8 mouse cellular contexts compared by ENCODE assay signal in the genomic region with DNA sequence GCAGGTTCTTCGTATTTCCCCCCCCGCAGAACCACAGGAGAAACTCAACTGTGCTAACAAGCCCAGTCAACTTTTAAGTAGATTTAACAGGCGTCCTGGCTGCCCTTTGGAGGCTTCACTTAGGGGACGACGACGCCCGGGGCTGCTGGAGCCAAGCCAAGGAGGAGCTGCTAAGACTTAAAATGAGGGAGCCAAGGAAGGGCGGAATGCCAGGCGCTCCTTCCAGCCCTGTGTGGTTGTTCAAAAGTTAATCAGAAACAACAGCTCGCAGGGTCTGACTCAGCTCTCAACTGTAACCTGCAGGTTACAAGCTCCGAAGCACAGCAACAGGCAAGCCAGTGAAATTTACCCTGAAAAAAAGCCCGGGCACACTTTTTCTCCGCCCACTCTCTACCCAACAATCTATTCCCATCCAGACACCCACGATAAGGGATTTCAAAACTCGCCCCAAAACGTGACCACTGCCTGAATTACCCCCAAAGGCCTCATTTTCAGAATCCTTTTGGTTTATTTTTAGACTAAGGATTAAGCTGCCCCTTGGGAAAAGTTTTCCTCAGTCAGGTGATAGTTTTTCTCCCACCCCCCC. TPM values are rescaled to one million over a fixed set of nuclear protein-coding genes. Genes with fewer than 3 reads are reported as not detected.
DNase-seq lines count a peak whose midpoint lies in the region; ATAC-seq and TF ChIP-seq lines count a peak whose summit lies in the region.

No protein-coding gene starts in this region.

- H3K9ac ChIP-seq in kidney, embryonic 14.5 days (ENCODE audit: low read depth, low read length) = peak overlapping the region; percentile 73
- peak overlapping the region; percentile 71 for H3K9ac ChIP-seq in liver, embryonic 14.5 days (replicated peaks)
- peak overlapping the region; percentile 82 for H3K9ac ChIP-seq in neural tube, embryonic 11.5 days (ENCODE audit: low read length)
- H3K9ac ChIP-seq in stomach, postnatal 0 days (ENCODE audit: low read length) = peak overlapping the region; percentile 67

- ATAC-seq in kidney, embryonic 14.5 days (ENCODE audit: low FRiP score, low TSS enrichment) = peak; percentile 44
- ATAC-seq in liver, embryonic 14.5 days (ENCODE audit: insufficient read depth) = peak; percentile 31
- ATAC-seq in neural tube, embryonic 11.5 days (ENCODE audit: insufficient read depth, low FRiP score, low TSS enrichment) = peak; percentile 11; the same call in 1 of the 2 replicates
- peak; percentile 70 for ATAC-seq in stomach, postnatal 0 days (ENCODE audit: low FRiP score, low TSS enrichment)

- H3K4me2 ChIP-seq in kidney, embryonic 14.5 days (replicated peaks; ENCODE audit: low read depth, low read length) = peak overlapping the region; percentile 75
- H3K4me2 ChIP-seq in liver, embryonic 14.5 days (ENCODE audit: low read depth) = peak overlapping the region; percentile 100
- H3K4me2 ChIP-seq in neural tube, embryonic 11.5 days (ENCODE audit: low read depth) = peak overlapping the region; percentile 76
- H3K4me2 ChIP-seq in stomach, postnatal 0 days (replicated peaks; ENCODE audit: low read depth) = peak overlapping the region; percentile 82

- WGBS in bone marrow, adult 2 months = under 1% methylated on average over 16 of the region's 16 CpGs
- WGBS in heart, embryonic 10.5 days = under 1% methylated on average over 16 of the region's 16 CpGs
- WGBS in kidney, embryonic 14.5 days = under 1% methylated on average over 16 of the region's 16 CpGs
- WGBS in liver, embryonic 14.5 days (ENCODE audit: insufficient replicate concordance) = 0% methylated on average over 16 of the region's 16 CpGs
- WGBS in neural tube, embryonic 11.5 days = under 1% methylated on average over 16 of the region's 16 CpGs
- WGBS in stomach, postnatal 0 days = 0% methylated on average over 16 of the region's 16 CpGs

- no peak for TF ChIP-seq CTCF in bone marrow, adult 2 months (IDR thresholded peaks at IDR 0.05; ENCODE audit: control insufficient read depth, insufficient read depth, low read length)
- TF ChIP-seq CTCF in liver, embryonic 14.5 days (IDR thresholded peaks at IDR 0.05; ENCODE audit: low read depth) = no peak
- no peak for TF ChIP-seq CTCF in stomach, postnatal 0 days (IDR thresholded peaks at IDR 0.05; ENCODE audit: low read depth)

- H3K9me3 ChIP-seq in erythroblast, embryonic 14.5 days (ENCODE audit: control insufficient read depth, low read length) = no peaks in the 10 kb centered on the region
- no peaks in the 10 kb centered on the region for H3K9me3 ChIP-seq in heart, embryonic 10.5 days
- H3K9me3 ChIP-seq in kidney, embryonic 14.5 days (ENCODE audit: control insufficient read depth, low read length) = no peaks in the 10 kb centered on the region
- H3K9me3 ChIP-seq in liver, embryonic 14.5 days (ENCODE audit: control insufficient read depth, low read length) = no peaks in the 10 kb centered on the region
- H3K9me3 ChIP-seq in neural tube, embryonic 11.5 days (ENCODE audit: control insufficient read depth, low read length) = no peaks in the 10 kb centered on the region
- H3K9me3 ChIP-seq in stomach, postnatal 0 days (ENCODE audit: control insufficient read depth, low read length) = no peaks in the 10 kb centered on the region

- peaks cover 8% of the 10 kb centered on the region for H3K4me1 ChIP-seq in bone marrow, adult 2 months (ENCODE audit: control insufficient read depth, insufficient read depth, low read length)
- peaks cover 43% of the 10 kb centered on the region for H3K4me1 ChIP-seq in erythroblast, embryonic 14.5 days (ENCODE audit: control insufficient read depth)
- H3K4me1 ChIP-seq in heart, embryonic 10.5 days = peaks cover 13% of the 10 kb centered on the region
- peaks cover 9% of the 10 kb centered on the region; the same call in 1 of the 2 replicates for H3K4me1 ChIP-seq in kidney, embryonic 14.5 days (ENCODE audit: control insufficient read depth, insufficient read depth, low read length)
- H3K4me1 ChIP-seq in liver, embryonic 14.5 days (replicated peaks; ENCODE audit: control insufficient read depth in 2 of 2, insufficient read depth in 2 of 2, low read length in 1 of 2) = peaks cover 10 to 21% of the 10 kb centered on the region in 2 experiments
- H3K4me1 ChIP-seq in neural tube, embryonic 11.5 days (ENCODE audit: control insufficient read depth, insufficient read depth, low read length) = peaks cover 7% of the 10 kb centered on the region; the same call in 1 of the 2 replicates
- H3K4me1 ChIP-seq in stomach, postnatal 0 days (replicated peaks; ENCODE audit: control insufficient read depth, insufficient read depth) = 0 out of 2 replicates have a peak, but pooled peaks cover 5% of the 10 kb centered on the region

- peak overlapping the region; percentile 54 for H3K4me3 ChIP-seq in bone marrow, adult 2 months (replicated peaks; ENCODE audit: control insufficient read depth, low read depth, low read length)
- peak overlapping the region; percentile 97 for H3K4me3 ChIP-seq in erythroblast, embryonic 14.5 days (replicated peaks)
- peak overlapping the region; percentile 89 for H3K4me3 ChIP-seq in heart, embryonic 10.5 days
- peak overlapping the region; percentile 73 for H3K4me3 ChIP-seq in kidney, embryonic 14.5 days (ENCODE audit: low read length)
- peak overlapping the region; percentile 61 to 97 for H3K4me3 ChIP-seq in liver, embryonic 14.5 days (ENCODE audit: insufficient read depth in 1 of 2, low read depth in 2 of 2, low read length in 2 of 2)
- H3K4me3 ChIP-seq in neural tube, embryonic 11.5 days (ENCODE audit: low read depth, low read length) = peak overlapping the region; percentile 84
- H3K4me3 ChIP-seq in stomach, postnatal 0 days (ENCODE audit: low read depth, low read length) = peak overlapping the region; percentile 91

- TF ChIP-seq POLR2A in bone marrow, adult 2 months (IDR thresholded peaks at IDR 0.05; ENCODE audit: borderline replicate concordance, control insufficient read depth, low read depth, low read length) = no peak

- peak; percentile 80 for DNase-seq in A20 (ENCODE audit: low read depth, low spot score)
- peak; percentile 83 for DNase-seq in heart, embryonic 10.5 days (ENCODE audit: low spot score)
- DNase-seq in liver, embryonic 14.5 days (ENCODE audit: low read depth in 3 of 3, low spot score in 3 of 3) = peak; percentile 60 to 72 (median 64)
- peak; percentile 62 for DNase-seq in neural tube, embryonic 11.5 days (ENCODE audit: low spot score)
- peak; percentile 76 for DNase-seq in stomach, postnatal 0 days (ENCODE audit: low spot score)

- peaks cover 10% of the 10 kb centered on the region for H3K36me3 ChIP-seq in erythroblast, embryonic 14.5 days (ENCODE audit: control insufficient read depth)
- H3K36me3 ChIP-seq in heart, embryonic 10.5 days = no peaks in the 10 kb centered on the region
- no peaks in the 10 kb centered on the region for H3K36me3 ChIP-seq in kidney, embryonic 14.5 days (ENCODE audit: control insufficient read depth, insufficient read depth, low read length)
- H3K36me3 ChIP-seq in liver, embryonic 14.5 days (replicated peaks; ENCODE audit: control insufficient read depth, insufficient read depth, low read depth) = no peaks in the 10 kb centered on the region
- no peaks in the 10 kb centered on the region for H3K36me3 ChIP-seq in neural tube, embryonic 11.5 days (ENCODE audit: control insufficient read depth, insufficient read depth, low read length)
- no peaks in the 10 kb centered on the region for H3K36me3 ChIP-seq in stomach, postnatal 0 days (ENCODE audit: control insufficient read depth, insufficient read depth, low read length)

- peak; percentile 45 for TF ChIP-seq EP300 in liver, embryonic 14.5 days (IDR thresholded peaks at IDR 0.05; ENCODE audit: low read depth)
- no peak for TF ChIP-seq EP300 in stomach, postnatal 0 days (optimal IDR thresholded peaks at IDR 0.05)

- peak overlapping the region; percentile 92 for H3K27ac ChIP-seq in bone marrow, adult 2 months (ENCODE audit: control insufficient read depth, insufficient read depth, low read depth, low read length, poor library complexity)
- peak overlapping the region; percentile 97 for H3K27ac ChIP-seq in heart, embryonic 10.5 days
- peak overlapping the region; percentile 97 for H3K27ac ChIP-seq in kidney, embryonic 14.5 days (ENCODE audit: low read depth, low read length)
- H3K27ac ChIP-seq in liver, embryonic 14.5 days = peak overlapping the region; percentile 95
- peak overlapping the region; percentile 78; the same call in 1 of the 2 replicates for H3K27ac ChIP-seq in neural tube, embryonic 11.5 days (ENCODE audit: low read depth, low read length)
- H3K27ac ChIP-seq in stomach, postnatal 0 days (replicated peaks) = peak overlapping the region; percentile 98

- H3K27me3 ChIP-seq in erythroblast, embryonic 14.5 days (ENCODE audit: control insufficient read depth) = no peaks in the 10 kb centered on the region
- H3K27me3 ChIP-seq in heart, embryonic 10.5 days (ENCODE audit: insufficient read depth, poor library complexity, severe bottlenecking) = no peaks in the 10 kb centered on the region
- H3K27me3 ChIP-seq in kidney, embryonic 14.5 days (ENCODE audit: control insufficient read depth, insufficient read depth, low read length) = no peaks in the 10 kb centered on the region
- no peaks in the 10 kb centered on the region for H3K27me3 ChIP-seq in liver, embryonic 14.5 days (ENCODE audit: control insufficient read depth, insufficient read depth, low read length)
- no peaks in the 10 kb centered on the region for H3K27me3 ChIP-seq in neural tube, embryonic 11.5 days (ENCODE audit: control insufficient read depth, insufficient read depth, low read length)
- no peaks in the 10 kb centered on the region for H3K27me3 ChIP-seq in stomach, postnatal 0 days (ENCODE audit: control insufficient read depth, insufficient read depth, low read length)

RNA-seq across cellular contexts. Expression of gene Mat2b, which starts 1.5 kb away (rescaled TPM):
- polyA plus RNA-seq in bone marrow, adult 2 months (2011; ENCODE audit: insufficient read depth, insufficient read length, low replicate concordance, missing spikeins) = 28.4 and 34.2 TPM in 2 replicates
- 1.7 and 2.1 TPM in 2 replicates for polyA plus RNA-seq in erythroblast, embryonic 14.5 days (2012)
- 103 and 106 TPM in 2 replicates for polyA plus RNA-seq in heart, embryonic 10.5 days (2016; fragmentation: Nextera tagmentation; extraction: Ambion mirVana)
- 94.7 and 104 TPM in 2 replicates for polyA plus RNA-seq in kidney, embryonic 14.5 days (2014; fragmentation: Nextera tagmentation; extraction: Ambion mirVana)
- polyA plus RNA-seq in liver, embryonic 14.5 days (2012; rRNA removed) = 21.9 and 30.3 TPM in 2 replicates
- polyA plus RNA-seq in liver, embryonic 14.5 days (2014; fragmentation: Nextera tagmentation; extraction: Ambion mirVana) = 58.2 and 61.4 TPM in 2 replicates
- 97.5 and 99.5 TPM in 2 replicates for polyA plus RNA-seq in neural tube, embryonic 11.5 days (2014; fragmentation: Nextera tagmentation; extraction: Ambion mirVana)
- polyA plus RNA-seq in stomach, postnatal 0 days (2015; fragmentation: Nextera tagmentation; extraction: Ambion mirVana) = 87.4 and 87.9 TPM in 2 replicates

RNA-seq across cellular contexts. Expression of gene Hmmr, which starts 39.8 kb away (rescaled TPM):
- polyA plus RNA-seq in bone marrow, adult 2 months (2011; ENCODE audit: insufficient read depth, insufficient read length, low replicate concordance, missing spikeins) = 23.2 and 23.5 TPM in 2 replicates
- 1.8 and 2.1 TPM in 2 replicates for polyA plus RNA-seq in erythroblast, embryonic 14.5 days (2012)
- 57.1 and 63.0 TPM in 2 replicates for polyA plus RNA-seq in heart, embryonic 10.5 days (2016; fragmentation: Nextera tagmentation; extraction: Ambion mirVana)
- polyA plus RNA-seq in kidney, embryonic 14.5 days (2014; fragmentation: Nextera tagmentation; extraction: Ambion mirVana) = 55.6 and 56.6 TPM in 2 replicates
- 23.1 and 31.0 TPM in 2 replicates for polyA plus RNA-seq in liver, embryonic 14.5 days (2012; rRNA removed)
- polyA plus RNA-seq in liver, embryonic 14.5 days (2014; fragmentation: Nextera tagmentation; extraction: Ambion mirVana) = 56.0 and 58.7 TPM in 2 replicates
- polyA plus RNA-seq in neural tube, embryonic 11.5 days (2014; fragmentation: Nextera tagmentation; extraction: Ambion mirVana) = 54.1 and 54.4 TPM in 2 replicates
- 7.9 and 11.5 TPM in 2 replicates for polyA plus RNA-seq in stomach, postnatal 0 days (2015; fragmentation: Nextera tagmentation; extraction: Ambion mirVana)

RNA-seq across cellular contexts. Expression of gene Nudcd2, which starts 40.0 kb away (rescaled TPM):
- 24.6 and 38.7 TPM in 2 replicates for polyA plus RNA-seq in bone marrow, adult 2 months (2011; ENCODE audit: insufficient read depth, insufficient read length, low replicate concordance, missing spikeins)
- 3.7 and 4.6 TPM in 2 replicates for polyA plus RNA-seq in erythroblast, embryonic 14.5 days (2012)
- polyA plus RNA-seq in heart, embryonic 10.5 days (2016; fragmentation: Nextera tagmentation; extraction: Ambion mirVana) = 152 and 184 TPM in 2 replicates
- polyA plus RNA-seq in kidney, embryonic 14.5 days (2014; fragmentation: Nextera tagmentation; extraction: Ambion mirVana) = 204 and 255 TPM in 2 replicates
- 21.0 and 29.2 TPM in 2 replicates for polyA plus RNA-seq in liver, embryonic 14.5 days (2012; rRNA removed)
- polyA plus RNA-seq in liver, embryonic 14.5 days (2014; fragmentation: Nextera tagmentation; extraction: Ambion mirVana) = 79.6 and 82.8 TPM in 2 replicates
- 166 and 171 TPM in 2 replicates for polyA plus RNA-seq in neural tube, embryonic 11.5 days (2014; fragmentation: Nextera tagmentation; extraction: Ambion mirVana)
- 79.8 and 83.1 TPM in 2 replicates for polyA plus RNA-seq in stomach, postnatal 0 days (2015; fragmentation: Nextera tagmentation; extraction: Ambion mirVana)

Comparison
In these comparisons a context has a peak if more than half of its experiments do, and no peak if none do; other contexts are left out.
1. Peak in every context shown above with its lines: DNase-seq, ATAC-seq, H3K4me3 ChIP-seq and H3K27ac ChIP-seq.
2. ATAC-seq: peak in every context shown above with its lines; median percentile 70 in stomach, postnatal 0 days; 44 in kidney, embryonic 14.5 days; 31 in liver, embryonic 14.5 days; 11 in neural tube, embryonic 11.5 days.